Mouse (Mus musculus) embryonic facial prominence, embryonic 11.5 days (tissue): Measurements from ENCODE around the gene Olfr711. TPM values are rescaled to one million over a fixed set of nuclear protein-coding genes. Genes with fewer than 3 reads are reported as not detected.
"Not testable (repeated sequence)": the region's sequence is repeated elsewhere in the genome, so short reads cannot be mapped to it uniquely, and the experiment has no call there.

Experiments used
- ATAC-seq: fragments of 200-750 bp; cut with Nextera tagmentation; replicated peaks from 2 replicates; pipeline ENCODE4 v1.8.0; 2017; ENCODE audit warnings: low read depth; ENCODE audit not compliant: insufficient number of reproducible peaks, low FRiP score, low TSS enrichment
- DNase-seq: peaks from one replicate; pipeline ENCODE4 v3.0.0-alpha.2; 2015; ENCODE audit warnings: low spot score
- H3K27ac ChIP-seq: fragments of 300-500 bp; sonication (generic); replicated peaks from 2 replicates; pipeline ENCODE4 v1.5.1; 2014; ENCODE audit warnings: mild to moderate bottlenecking, low read depth, low read length, control low read depth
- H3K27me3 ChIP-seq: fragments of 300-500 bp; sonication (generic); 2 replicates; pipeline ENCODE4 v1.6.1; 2014; ENCODE audit warnings: mild to moderate bottlenecking, low read length, moderate library complexity, mixed read lengths; ENCODE audit not compliant: control insufficient read depth, insufficient read depth
- H3K36me3 ChIP-seq: fragments of 300-500 bp; sonication (generic); replicated peaks from 2 replicates; pipeline ENCODE4 v1.6.1; 2014; ENCODE audit warnings: low read depth, mild to moderate bottlenecking, low read length, moderate library complexity, mixed read lengths; ENCODE audit not compliant: control insufficient read depth, insufficient read depth
- H3K4me1 ChIP-seq: fragments of 300-500 bp; sonication (generic); 2 replicates; pipeline ENCODE4 v1.6.1; 2014; ENCODE audit warnings: low read length, mixed read lengths; ENCODE audit not compliant: control insufficient read depth, insufficient read depth
- H3K4me2 ChIP-seq: fragments of 300-500 bp; sonication (generic); 2 replicates; pipeline ENCODE4 v1.6.1; 2014; ENCODE audit warnings: low read depth, mild to moderate bottlenecking, control low read depth, low read length, moderate library complexity
- H3K4me3 ChIP-seq: fragments of 300-500 bp; sonication (generic); 2 replicates; pipeline ENCODE4 v1.5.1; 2014; ENCODE audit warnings: low read depth, low read length, control low read depth
- H3K9ac ChIP-seq: fragments of 300-500 bp; sonication (generic); replicated peaks from 2 replicates; pipeline ENCODE4 v1.6.1; 2014; ENCODE audit warnings: mild to moderate bottlenecking, control low read depth, low read length
- H3K9me3 ChIP-seq: fragments of 300-500 bp; sonication (generic); replicated peaks from 2 replicates; pipeline ENCODE4 v1.6.1; 2016; ENCODE audit warnings: mild to moderate bottlenecking, low read length, inconsistent platforms, mixed read lengths; ENCODE audit not compliant: control insufficient read depth
- WGBS: fragments of 180-500 bp; shearing (Covaris S2); extraction: QIAGEN DNeasy Blood & Tissue Kit; methylation state at CpG from one replicate; pipeline ENCODE4 v1.1.7; 2014; 5-methylcytosine and 5-hydroxymethylcytosine counted together
- polyA plus RNA-seq: library from polyadenylated mRNA; unstranded; fragments of >200 nt; fragmentation: Nextera tagmentation; extraction: Ambion mirVana; gene quantifications from 2 replicates; pipeline ENCODE4 v1.2.1, GENCODE M21; 2014

The Olfr711 gene
- polyA plus RNA-seq, 1 experiment from 2014 or later, result not detected

DNA sequence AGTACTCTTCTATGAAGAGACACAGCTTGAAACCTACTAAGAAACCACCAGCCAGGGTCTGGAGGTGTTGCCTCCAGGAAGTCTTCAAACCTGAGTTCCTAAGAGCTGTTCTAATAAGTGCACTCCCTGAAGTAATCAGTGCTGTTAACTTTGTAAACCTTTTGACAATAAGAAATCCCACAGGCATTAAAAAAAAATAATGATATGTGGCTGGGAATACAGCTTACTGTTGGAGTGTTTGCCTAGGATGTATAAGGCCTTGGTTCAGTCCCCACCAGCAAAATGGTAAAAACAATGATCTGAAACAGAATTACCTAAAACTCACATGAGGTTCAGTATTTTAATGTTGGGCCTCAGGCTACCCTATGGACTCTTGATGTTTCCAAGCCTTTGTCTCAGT lies 43.1 kb downstream of the Olfr711 start, which contains the start of gene Olfr709-ps1:
TSS of gene Olfr709-ps1 (minus strand) at position 101 of the 400 bp plus-strand sequence.
- Histone ChIP-seq H3K27me3 (no peaks in the 10 kb centered on the region), H3K4me3 (no peak within 1 kb of the TSS), H3K9me3 (no peaks in the 10 kb centered on the region), H3K27ac (no peak within 1 kb of the TSS), H3K4me2 (no peak within 1 kb of the TSS), H3K4me1 (no peaks in the 10 kb centered on the region), H3K36me3 (no peaks in the 10 kb centered on the region), H3K9ac (no peak within 1 kb of the TSS)
- DNase-seq (no peak), ATAC-seq (no peak)

DNA sequence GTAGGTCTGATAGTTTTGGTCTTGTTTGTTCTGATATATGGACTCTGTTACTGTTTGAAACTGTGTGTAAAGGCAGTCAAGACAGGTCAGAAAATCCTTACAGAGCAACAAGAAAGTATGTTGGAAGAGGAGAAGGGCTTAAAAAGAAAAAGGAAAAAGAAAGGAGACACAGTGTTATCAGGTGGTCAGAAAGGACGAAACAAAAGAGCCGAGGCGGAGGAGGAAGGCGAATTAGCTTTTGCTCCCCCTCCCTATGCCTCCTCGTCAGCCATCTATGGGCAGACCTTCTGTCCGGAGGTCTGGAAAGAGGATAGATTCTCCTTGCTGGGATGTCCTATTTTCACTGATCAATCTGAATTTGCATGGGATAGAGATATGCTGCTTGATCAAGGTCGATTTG lies 54.3 kb downstream of the Olfr711 start:
- DNase-seq, H3K4me1 ChIP-seq: not testable (repeated sequence)
- WGBS, result 95% methylated on average over 6 of the region's 7 CpGs

More for the DNA sequence above, 54.3 kb downstream of the Olfr711 start:
- not testable (repeated sequence) for H3K27ac ChIP-seq, H3K27me3 ChIP-seq, H3K36me3 ChIP-seq, H3K4me2 ChIP-seq, ATAC-seq, H3K4me3 ChIP-seq, H3K9me3 ChIP-seq, H3K9ac ChIP-seq

Other genes with a start within 250 kb of the Olfr711 start
- gene Olfr697, start 233.0 kb downstream of the Olfr711 start, polyA plus RNA-seq, result not detected in 2 replicates
- gene Olfr698, start 220.1 kb downstream of the Olfr711 start, polyA plus RNA-seq, result not detected in 2 replicates
- gene Olfr699, start 182.3 kb downstream of the Olfr711 start, polyA plus RNA-seq, result not detected in 2 replicates
- gene Olfr700, start 166.6 kb downstream of the Olfr711 start, polyA plus RNA-seq, result not detected in 2 replicates
- gene Olfr701, start 161.3 kb downstream of the Olfr711 start, polyA plus RNA-seq, result not detected in 2 replicates
- gene Olfr702, start 141.6 kb downstream of the Olfr711 start, polyA plus RNA-seq, result not detected in 2 replicates
- gene Olfr703, start 132.1 kb downstream of the Olfr711 start, polyA plus RNA-seq, result not detected in 2 replicates
- gene Olfr704, start 112.3 kb downstream of the Olfr711 start, polyA plus RNA-seq, result not detected in 2 replicates
- gene Olfr705, start 98.6 kb downstream of the Olfr711 start, polyA plus RNA-seq, result not detected in 2 replicates
- gene Olfr706, start 87.3 kb downstream of the Olfr711 start, polyA plus RNA-seq, result not detected in 2 replicates
- gene Olfr707, start 74.2 kb downstream of the Olfr711 start, polyA plus RNA-seq, result not detected in 2 replicates
- gene Olfr1532-ps1, start 67.5 kb downstream of the Olfr711 start, polyA plus RNA-seq, result not detected in 2 replicates
- gene Olfr709-ps1, start 43.2 kb downstream of the Olfr711 start, polyA plus RNA-seq, result not detected in 2 replicates
- not detected in 2 replicates for gene Olfr710, start 27.1 kb downstream of the Olfr711 start, polyA plus RNA-seq
- gene Olfr6, start 11.5 kb downstream of the Olfr711 start, polyA plus RNA-seq, result not detected in 2 replicates
- not detected in 2 replicates for gene Olfr2, start 30.6 kb upstream of the Olfr711 start, polyA plus RNA-seq
- gene Olfr713, start 55.7 kb upstream of the Olfr711 start, polyA plus RNA-seq, result not detected in 2 replicates
- gene Olfr714, start 95.5 kb upstream of the Olfr711 start, polyA plus RNA-seq, result not detected in 2 replicates
- gene Olfr17, start 117.8 kb upstream of the Olfr711 start, polyA plus RNA-seq, result not detected in 2 replicates
- not detected in 2 replicates for gene Olfr715b, start 134.9 kb upstream of the Olfr711 start, polyA plus RNA-seq
- not detected in 2 replicates for gene Olfr715, start 155.6 kb upstream of the Olfr711 start, polyA plus RNA-seq
- not detected in 2 replicates for gene Olfr716, start 162.9 kb upstream of the Olfr711 start, polyA plus RNA-seq
- gene Nlrp14, start 191.5 kb upstream of the Olfr711 start, polyA plus RNA-seq, result not detected in 2 replicates
- gene Rbmxl2, start 234.0 kb upstream of the Olfr711 start, polyA plus RNA-seq, result not detected in 2 replicates